Mouse (Mus musculus): Measurements from ENCODE around the gene Zfp651. TPM values are rescaled to one million over a fixed set of nuclear protein-coding genes. Genes with fewer than 3 reads are reported as not detected.

Zfp651 gene
- polyA plus RNA-seq (2014; fragmentation: Illumina TruSeq; extraction: RNeasy Lipid Tissue Mini Kit (QIAGEN cat#74804); ENCODE audit: low read depth, low replicate concordance) = 0.08 TPM

GRCm38 (mm10) chr9:121759091-121760081 lies at the start of gene Zfp651:
Gene Zfp651, plus strand, starts transcription at chr9:121759330.

GRCm38 (mm10) chr9:121709898-121710583 lies 49.1 kb upstream of the Zfp651 start, which contains the start of gene Ss18l2:
Gene Ss18l2, plus strand, starts transcription at chr9:121710329.

GRCm38 (mm10) chr9:121718792-121719318 lies 40.3 kb upstream of the Zfp651 start, which contains the start of gene Nktr:
Gene Nktr, plus strand, starts transcription at chr9:121719169.

GRCm38 (mm10) chr9:121777484-121778065 lies 18.4 kb downstream of the Zfp651 start, which contains the start of gene Klhl40:
Gene Klhl40, plus strand, starts transcription at chr9:121777607.

GRCm38 (mm10) chr9:121791757-121792521 lies 32.8 kb downstream of the Zfp651 start, which contains the start of gene Hhatl:
Gene Hhatl, minus strand, starts transcription at chr9:121792507.

Other genes starting within 250 kb of the Zfp651 start
- not detected for gene Lyzl4, start 117.2 kb upstream of the Zfp651 start, polyA plus RNA-seq (2014; fragmentation: Illumina TruSeq; extraction: RNeasy Lipid Tissue Mini Kit (QIAGEN cat#74804); ENCODE audit: low read depth, low replicate concordance)
- gene Vipr1, start 116.6 kb upstream of the Zfp651 start, polyA plus RNA-seq (2014; fragmentation: Illumina TruSeq; extraction: RNeasy Lipid Tissue Mini Kit (QIAGEN cat#74804); ENCODE audit: low read depth, low replicate concordance) = 0.24 TPM
- 6.2 TPM for gene Sec22c, start 53.8 kb upstream of the Zfp651 start, polyA plus RNA-seq (2014; fragmentation: Illumina TruSeq; extraction: RNeasy Lipid Tissue Mini Kit (QIAGEN cat#74804); ENCODE audit: low read depth, low replicate concordance)
- 77.1 TPM for gene Ss18l2, start 49.0 kb upstream of the Zfp651 start, polyA plus RNA-seq (2014; fragmentation: Illumina TruSeq; extraction: RNeasy Lipid Tissue Mini Kit (QIAGEN cat#74804); ENCODE audit: low read depth, low replicate concordance)
- gene Nktr, start 40.2 kb upstream of the Zfp651 start, polyA plus RNA-seq (2014; fragmentation: Illumina TruSeq; extraction: RNeasy Lipid Tissue Mini Kit (QIAGEN cat#74804); ENCODE audit: low read depth, low replicate concordance) = 81.3 TPM
- gene Klhl40, start 18.3 kb downstream of the Zfp651 start, polyA plus RNA-seq (2014; fragmentation: Illumina TruSeq; extraction: RNeasy Lipid Tissue Mini Kit (QIAGEN cat#74804); ENCODE audit: low read depth, low replicate concordance) = not detected
- not detected for gene Hhatl, start 33.2 kb downstream of the Zfp651 start, polyA plus RNA-seq (2014; fragmentation: Illumina TruSeq; extraction: RNeasy Lipid Tissue Mini Kit (QIAGEN cat#74804); ENCODE audit: low read depth, low replicate concordance)
- not detected for gene Ccdc13, start 80.1 kb downstream of the Zfp651 start, polyA plus RNA-seq (2014; fragmentation: Illumina TruSeq; extraction: RNeasy Lipid Tissue Mini Kit (QIAGEN cat#74804); ENCODE audit: low read depth, low replicate concordance)
- 76.6 TPM for gene Higd1a, start 99.0 kb downstream of the Zfp651 start, polyA plus RNA-seq (2014; fragmentation: Illumina TruSeq; extraction: RNeasy Lipid Tissue Mini Kit (QIAGEN cat#74804); ENCODE audit: low read depth, low replicate concordance)
- gene Ackr2, start 139.0 kb downstream of the Zfp651 start, polyA plus RNA-seq (2014; fragmentation: Illumina TruSeq; extraction: RNeasy Lipid Tissue Mini Kit (QIAGEN cat#74804); ENCODE audit: low read depth, low replicate concordance) = 0.32 TPM
- not detected for gene Cyp8b1, start 157.0 kb downstream of the Zfp651 start, polyA plus RNA-seq (2014; fragmentation: Illumina TruSeq; extraction: RNeasy Lipid Tissue Mini Kit (QIAGEN cat#74804); ENCODE audit: low read depth, low replicate concordance)
- 0.12 TPM for gene Fam198a, start 191.7 kb downstream of the Zfp651 start, polyA plus RNA-seq (2014; fragmentation: Illumina TruSeq; extraction: RNeasy Lipid Tissue Mini Kit (QIAGEN cat#74804); ENCODE audit: low read depth, low replicate concordance)
- 0.61 TPM for gene Pomgnt2, start 237.8 kb downstream of the Zfp651 start, polyA plus RNA-seq (2014; fragmentation: Illumina TruSeq; extraction: RNeasy Lipid Tissue Mini Kit (QIAGEN cat#74804); ENCODE audit: low read depth, low replicate concordance)

Measured in kidney, adult 10 weeks (tissue).